Mouse (Mus musculus) cerebellum, postnatal 36 days (tissue): ENCODE data around the gene Snx11.

Experiments used
- DNase-seq, 2 experiments: peaks; one replicate each; pipeline ENCODE4 v3.0.0; 2021 to 2022; ENCODE audit warnings: mixed read lengths in 2 of 2

Snx11 gene

GRCm38 (mm10) chr11:96760042-96760441, 17.3 kb downstream of the Snx11 start:
- DNase-seq, result peak; percentile 32 to 63

DNA sequence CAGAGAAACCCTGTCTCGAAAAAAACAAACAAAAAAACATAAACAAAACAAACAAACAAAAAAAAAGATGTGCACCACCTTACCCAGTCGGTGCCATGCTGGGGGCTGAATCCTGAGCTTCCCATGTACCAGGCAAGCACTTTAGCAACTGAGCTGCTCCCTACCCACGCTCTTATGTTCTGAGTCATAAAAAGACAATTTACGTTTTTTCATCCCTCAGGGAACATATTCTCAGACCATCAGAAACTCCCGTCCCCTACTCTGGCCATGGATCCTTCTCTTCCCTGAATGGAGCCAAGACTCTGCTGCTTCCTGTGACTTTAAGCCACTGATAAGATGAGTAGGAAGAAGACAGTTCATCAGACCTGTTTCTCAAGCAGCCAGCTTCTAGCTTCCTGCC, 19.0 kb downstream of the Snx11 start:
- no peak for DNase-seq

GRCm38 (mm10) chr11:96757421-96757820, 19.9 kb downstream of the Snx11 start:
- no peak for DNase-seq

GRCm38 (mm10) chr11:96755298-96755697, 22.1 kb downstream of the Snx11 start:
- DNase-seq, result no peak

DNA sequence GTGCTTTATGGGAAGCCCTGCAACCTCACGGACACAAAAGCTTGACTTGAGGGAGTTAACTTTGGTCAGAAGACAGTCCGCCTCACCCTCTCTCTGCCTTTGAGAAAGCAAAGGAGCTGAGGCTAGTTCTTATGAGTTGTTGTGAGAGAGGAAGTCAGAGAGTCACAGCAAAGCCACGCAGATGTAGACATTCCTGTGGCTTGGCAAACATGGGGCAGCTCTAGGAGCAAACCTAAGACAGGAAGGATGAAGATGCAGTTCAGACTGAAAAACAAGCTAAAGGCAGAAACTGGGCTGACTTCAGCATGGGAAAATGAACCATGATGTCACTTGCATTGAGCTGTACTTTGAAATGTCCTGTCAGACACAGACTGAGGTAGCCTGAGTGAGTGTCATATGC, 29.8 kb downstream of the Snx11 start:
- no peak for DNase-seq

- no peak for DNase-seq
These were observed 30.7 kb downstream of the Snx11 start for GRCm38 (mm10) chr11:96746648-96747047.

GRCm38 (mm10) chr11:96743891-96744290, 33.5 kb downstream of the Snx11 start:
- DNase-seq, result no peak

GRCm38 (mm10) chr11:96743000-96743399, 34.4 kb downstream of the Snx11 start:
- DNase-seq, result no peak

- DNase-seq, result no peak
These were observed 35.4 kb downstream of the Snx11 start for GRCm38 (mm10) chr11:96741995-96742394.

DNA sequence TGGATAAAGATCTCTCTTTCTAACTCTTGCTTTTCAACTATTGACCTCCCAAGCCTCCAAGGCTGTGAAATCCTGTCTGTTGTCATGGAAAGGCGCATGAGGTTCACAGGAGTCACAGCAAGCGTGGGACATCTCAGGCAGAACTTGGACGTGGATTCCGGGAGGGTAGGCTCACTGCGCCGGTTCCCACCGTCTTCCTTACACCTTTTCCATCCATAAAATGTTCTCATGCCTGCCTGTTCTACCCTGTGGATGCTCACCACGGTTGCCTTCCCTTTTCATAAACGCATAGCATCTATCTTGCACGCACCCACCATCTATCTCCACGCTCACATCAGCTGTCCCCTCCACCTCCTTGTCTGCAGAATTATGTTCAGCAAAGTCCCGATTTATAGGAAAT, 36.6 kb downstream of the Snx11 start:
- DNase-seq, result no peak

DNA sequence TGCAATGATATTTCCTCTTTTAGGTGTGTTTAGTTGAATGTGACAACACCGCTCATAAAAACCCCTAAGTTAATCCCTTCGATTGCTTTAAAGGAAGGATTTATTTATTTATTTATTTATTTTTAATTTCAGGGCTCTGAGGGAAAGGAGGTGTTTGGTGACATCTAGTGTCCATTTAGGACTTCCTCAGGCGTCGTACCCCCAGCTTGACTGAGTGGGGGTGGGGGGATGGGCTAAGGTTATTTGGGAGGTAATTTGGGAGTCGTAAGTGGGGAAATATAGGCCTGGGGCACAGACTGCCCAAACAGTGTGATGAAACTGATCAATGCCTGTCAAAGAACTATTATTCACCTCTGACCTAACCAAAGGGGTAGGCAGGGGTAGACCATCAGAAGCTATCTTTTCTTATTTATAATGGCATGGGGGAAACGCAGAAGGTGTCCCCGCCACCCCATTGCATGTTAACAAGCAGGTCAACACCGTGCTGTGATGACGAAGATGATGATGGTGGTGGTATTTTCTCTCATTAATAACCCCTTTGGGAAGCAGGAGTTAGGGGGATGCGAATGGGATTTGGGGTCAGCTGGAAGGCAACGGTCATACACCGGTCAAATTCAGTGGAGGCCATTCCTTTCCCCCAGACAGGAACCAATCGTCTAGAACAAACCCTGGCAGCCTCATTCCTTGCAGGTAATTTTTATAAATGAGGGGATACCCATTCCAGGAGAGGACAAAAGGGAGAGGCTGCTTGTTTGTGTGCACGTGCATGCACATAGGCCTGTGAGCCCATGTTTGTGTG, 39.5 kb downstream of the Snx11 start:
- no peak for DNase-seq

GRCm38 (mm10) chr11:96736361-96736760, 41.0 kb downstream of the Snx11 start:
- peak; percentile 43 to 65 for DNase-seq

- peak; percentile 79 for DNase-seq
These were observed 41.5 kb downstream of the Snx11 start for GRCm38 (mm10) chr11:96735908-96736307.

- no peak for DNase-seq
These were observed 44.7 kb downstream of the Snx11 start for GRCm38 (mm10) chr11:96732657-96733056.

GRCm38 (mm10) chr11:96730327-96730726, 47.0 kb downstream of the Snx11 start:
- DNase-seq, result no peak

- peak in 1 of 2 experiments; percentile 17 for DNase-seq
These were observed 47.9 kb downstream of the Snx11 start for GRCm38 (mm10) chr11:96729462-96729861.

DNA sequence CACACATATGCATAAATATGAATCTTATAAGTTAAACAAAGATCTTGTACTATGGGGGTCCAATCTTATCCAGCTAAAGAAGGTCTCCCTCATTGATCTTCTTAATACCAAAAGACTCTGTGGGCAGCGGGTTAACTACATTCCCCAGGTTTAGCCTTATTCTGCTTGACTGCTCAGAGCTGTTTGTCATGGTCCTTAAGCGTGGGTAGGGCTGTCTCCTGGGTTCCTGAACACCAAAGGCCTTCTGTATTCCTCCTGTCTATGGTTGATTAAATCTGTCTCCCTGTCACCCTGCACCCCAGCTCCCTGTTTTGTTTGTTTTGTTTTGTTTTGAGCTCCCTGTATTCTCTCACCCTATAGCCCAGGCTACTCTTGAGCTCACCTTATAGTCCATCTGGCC, 48.8 kb downstream of the Snx11 start:
- DNase-seq, result no peak

- DNase-seq, result no peak
These were observed 51.5 kb downstream of the Snx11 start for GRCm38 (mm10) chr11:96725833-96726232.

GRCm38 (mm10) chr11:96718609-96719008, 58.8 kb downstream of the Snx11 start:
- no peak for DNase-seq
